Mouse (Mus musculus): ENCODE data around the gene Sparcl1.

The Sparcl1 gene

DNA sequence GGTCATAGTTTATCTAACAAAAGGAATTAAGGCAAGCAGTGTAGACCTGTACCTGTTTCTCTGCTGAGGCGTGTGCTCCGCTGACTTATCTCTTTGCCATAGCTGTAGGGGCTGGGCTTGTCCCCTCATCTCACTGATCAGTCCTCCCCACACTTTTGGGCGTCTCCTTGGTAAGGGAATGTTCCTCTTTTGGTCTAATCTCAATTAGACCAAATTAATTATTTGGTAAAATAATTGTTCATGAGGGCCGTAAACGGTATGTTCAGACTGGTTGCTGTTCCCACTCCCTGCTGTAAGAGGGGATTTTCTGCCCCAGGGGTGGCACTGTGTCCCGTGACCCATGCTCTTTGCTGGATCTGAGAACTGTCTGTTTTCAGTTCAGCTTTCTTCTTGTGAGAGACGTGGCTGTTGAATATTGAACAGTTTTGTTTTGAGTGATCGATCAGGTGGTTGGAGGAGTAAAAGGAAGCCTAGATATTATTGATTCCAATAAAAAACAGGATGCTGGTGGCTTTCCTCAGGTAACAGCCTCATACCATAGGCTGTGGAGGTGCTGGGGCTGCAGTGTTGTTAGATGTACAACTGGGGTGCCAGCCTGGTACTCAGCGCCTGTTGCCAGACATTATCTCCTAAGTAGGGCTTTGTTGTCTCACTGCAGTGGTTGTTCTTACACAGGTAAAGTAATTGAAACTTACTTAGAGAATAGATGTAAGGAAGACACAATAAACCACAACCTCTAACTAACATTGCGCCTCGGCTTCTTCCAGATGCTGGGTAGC is 50.6 kb downstream of the Sparcl1 start:
- WGBS = 88% methylated on average over 11 of the region's 11 CpGs

- whole genome bisulfite sequencing = 83% methylated on average over 13 of the region's 13 CpGs
These were observed 51.4 kb downstream of the Sparcl1 start for GRCm38 (mm10) chr5:104061936-104062772.

DNA sequence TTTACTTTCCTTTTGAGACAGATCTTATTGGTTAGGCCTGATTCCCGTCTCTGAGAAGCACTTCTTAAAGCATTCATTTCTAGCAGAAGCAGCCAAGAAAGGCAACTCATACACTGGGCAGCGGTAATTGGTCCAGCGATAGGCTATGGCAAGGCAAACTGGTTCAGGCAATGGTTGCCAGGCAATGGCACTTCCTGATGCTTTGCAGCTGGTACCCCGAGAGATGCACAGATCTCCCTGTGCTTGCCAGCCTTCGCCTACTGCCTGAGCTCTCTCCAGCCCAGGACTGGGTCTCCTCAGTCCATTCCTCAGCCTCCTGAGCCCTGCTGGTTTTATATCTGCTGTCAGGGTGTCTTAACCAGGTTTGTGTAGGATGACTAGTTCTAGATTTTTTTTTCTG is 53.1 kb downstream of the Sparcl1 start:
- WGBS = 66% methylated on average over 5 of the region's 5 CpGs

DNA sequence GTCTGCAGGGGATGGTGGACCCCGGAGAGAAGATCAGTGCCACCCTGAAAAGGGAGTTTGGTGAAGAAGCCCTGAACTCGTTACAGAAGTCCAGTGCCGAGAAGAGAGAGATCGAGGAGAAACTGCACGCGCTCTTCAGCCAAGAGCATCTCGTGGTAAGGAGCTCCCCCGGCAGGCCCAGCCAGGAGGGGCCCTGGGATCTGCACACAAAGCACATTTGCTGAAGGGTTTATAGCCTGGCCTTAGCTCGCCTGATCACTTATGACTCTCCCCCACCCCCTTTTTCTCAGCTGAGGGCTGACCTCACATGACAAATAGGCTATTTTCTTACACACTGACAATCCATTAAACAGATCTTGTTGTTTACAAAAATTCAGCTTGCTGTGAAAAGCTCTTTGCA is 53.9 kb downstream of the Sparcl1 start:
- WGBS = 58% methylated on average over 9 of the region's 9 CpGs

DNA sequence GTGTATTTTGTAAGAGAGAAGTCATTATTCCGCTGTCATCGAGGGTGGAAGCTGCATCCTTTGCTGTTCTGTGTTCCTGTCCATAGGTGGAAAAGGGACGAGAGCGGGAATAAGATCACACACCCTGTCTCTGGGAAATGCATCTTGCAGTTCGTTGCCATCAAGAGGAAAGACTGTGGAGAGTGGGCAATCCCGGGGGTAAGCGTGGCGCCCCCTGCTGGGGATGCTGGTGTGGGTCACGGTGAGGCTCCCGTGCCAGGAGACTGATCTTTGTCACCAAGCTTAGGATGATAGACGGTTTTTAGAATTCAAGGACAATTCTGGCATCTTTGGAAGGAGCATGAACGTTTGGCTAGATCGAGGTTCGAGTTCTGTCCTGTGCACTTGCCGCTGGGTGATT is 55.5 kb downstream of the Sparcl1 start:
- 60% methylated on average over 15 of the region's 15 CpGs for WGBS

DNA sequence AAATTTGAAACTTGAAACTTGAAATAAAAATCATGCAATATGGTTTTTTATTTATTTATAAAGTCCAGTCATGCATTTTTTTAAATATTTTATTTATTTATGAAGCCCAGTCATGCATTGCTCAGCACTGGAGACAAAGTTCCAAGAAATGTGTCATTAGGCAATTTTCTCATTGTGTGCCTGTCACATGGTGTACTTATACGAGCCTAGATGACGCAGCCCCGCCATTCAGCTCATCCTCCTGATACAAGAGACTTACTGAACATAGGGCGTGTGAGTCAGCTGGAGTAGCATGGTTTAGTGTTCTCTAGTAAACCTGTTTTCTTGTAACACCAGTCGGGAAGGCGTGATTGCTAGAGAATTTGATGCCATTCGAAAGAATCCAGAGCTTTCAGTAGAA is 57.2 kb downstream of the Sparcl1 start:
- 92% methylated on average over 7 of the region's 7 CpGs for WGBS

GRCm38 (mm10) chr5:104055816-104056215 is 57.7 kb downstream of the Sparcl1 start:
- 87% methylated on average over 4 of the region's 4 CpGs for WGBS

DNA sequence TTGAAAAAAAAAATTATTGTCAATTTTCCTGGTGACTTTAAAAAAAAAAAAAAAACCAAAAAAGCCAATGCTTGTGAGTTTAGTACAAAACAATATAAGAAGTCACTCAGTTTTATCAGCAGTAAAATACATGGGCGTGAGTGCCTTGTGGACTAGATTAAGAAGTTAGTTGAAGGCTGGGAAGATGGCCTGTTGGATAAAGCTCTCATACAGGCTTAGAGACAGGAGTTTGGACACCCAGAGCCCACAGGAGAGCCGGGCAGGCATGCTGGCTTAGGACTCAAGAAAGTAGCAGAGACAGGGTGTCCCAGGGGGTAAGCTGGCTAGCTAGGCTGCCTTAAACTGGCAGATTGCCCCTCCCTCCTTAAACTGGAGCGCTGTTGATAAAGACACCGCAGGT is 58.6 kb downstream of the Sparcl1 start:
- 97% methylated on average over 4 of the region's 4 CpGs for WGBS

DNA sequence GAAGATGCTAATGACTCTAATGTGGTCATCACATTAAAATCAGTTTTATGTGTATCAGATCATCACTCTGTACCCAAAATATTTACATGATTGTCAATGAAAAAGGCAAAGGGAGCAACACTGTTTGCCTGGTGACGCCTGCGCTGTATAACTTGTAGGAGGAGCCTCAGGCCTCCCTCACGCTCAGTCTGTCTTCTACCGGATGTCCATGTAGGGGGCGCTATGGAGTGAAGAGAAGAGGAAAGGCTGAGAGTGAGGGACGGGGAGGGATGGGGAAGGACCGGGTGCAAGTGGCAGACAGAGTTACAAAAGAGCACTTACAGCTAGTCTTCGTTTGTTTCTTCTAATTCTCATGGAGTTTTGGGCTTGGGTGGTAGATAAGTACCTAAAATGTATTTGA is 60.6 kb downstream of the Sparcl1 start:
- 61% methylated on average over 8 of the region's 8 CpGs for WGBS

DNA sequence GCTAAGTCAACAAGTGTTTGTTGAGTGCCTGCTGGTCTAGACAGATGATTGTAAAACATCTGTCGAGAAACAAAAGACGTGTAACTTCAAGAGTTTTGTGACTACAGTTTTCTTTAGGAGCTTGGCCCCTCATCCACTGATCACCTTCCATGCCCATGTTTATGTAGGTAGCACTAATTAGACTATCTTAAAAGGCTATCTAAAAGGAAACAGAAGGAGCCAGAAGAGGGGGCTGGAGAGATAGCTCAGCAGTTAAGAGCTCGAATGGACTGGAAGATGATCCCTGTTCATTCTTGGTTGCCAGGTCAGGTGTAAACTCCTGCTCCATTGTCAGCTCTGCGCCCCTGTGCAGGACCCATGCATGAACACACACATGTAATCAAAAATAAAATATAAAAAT is 65.4 kb downstream of the Sparcl1 start:
- 44% methylated on average over 4 of the region's 4 CpGs for WGBS

GRCm38 (mm10) chr5:104047200-104048105 is 66.1 kb downstream of the Sparcl1 start:
- 3% methylated on average over 19 of the region's 19 CpGs for WGBS

DNA sequence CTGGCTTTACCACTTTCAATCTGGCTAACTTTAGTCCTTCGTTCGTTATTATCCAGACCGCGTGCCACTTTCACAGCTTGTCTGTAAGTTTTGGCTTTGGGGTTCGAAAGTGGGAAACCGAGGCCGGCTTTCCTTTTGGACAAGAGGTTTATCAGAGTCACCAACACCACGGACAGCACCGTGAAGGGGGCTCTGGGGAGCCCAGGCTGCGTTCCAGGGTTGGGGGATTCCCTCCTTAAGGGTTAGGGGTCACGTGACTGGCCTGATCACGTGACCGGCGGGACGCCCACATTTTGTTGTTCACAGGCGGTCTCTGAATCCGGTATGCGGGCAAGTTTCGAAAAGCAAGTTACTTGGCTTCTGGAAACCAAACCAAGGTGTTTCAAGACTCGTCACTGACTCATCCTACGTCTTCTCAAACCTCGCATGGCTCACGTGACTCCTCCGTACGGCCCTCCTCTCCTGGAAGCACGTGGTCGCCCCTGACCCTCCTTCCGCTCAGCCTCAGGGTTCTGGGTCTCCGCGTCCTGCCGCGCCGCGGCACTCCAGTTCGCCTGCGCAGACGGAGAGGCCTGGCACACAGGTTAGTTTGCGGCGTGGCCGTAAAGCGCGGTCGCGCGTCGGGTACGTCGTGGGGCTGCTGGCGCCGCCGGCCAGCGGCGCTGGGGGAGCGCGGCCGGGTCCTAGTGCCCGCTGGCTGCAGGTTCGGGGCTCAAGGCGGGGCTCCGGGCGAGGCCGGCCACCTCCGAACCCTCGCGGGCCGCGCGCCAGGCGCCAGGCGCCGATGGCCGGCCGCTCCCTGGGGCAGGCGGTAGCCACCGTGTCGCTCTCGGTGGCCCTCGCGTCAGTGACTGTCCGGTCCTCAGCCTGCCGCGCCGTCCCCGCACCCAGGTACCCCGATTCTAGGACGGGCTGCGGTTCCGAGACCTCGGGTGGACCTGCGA is 67.0 kb downstream of the Sparcl1 start, which contains the start of gene Nudt9:
TSS of gene Nudt9 (plus strand) at position 51 of the 944 bp plus-strand sequence.
- 3% methylated on average over 87 of the region's 90 CpGs for WGBS

DNA sequence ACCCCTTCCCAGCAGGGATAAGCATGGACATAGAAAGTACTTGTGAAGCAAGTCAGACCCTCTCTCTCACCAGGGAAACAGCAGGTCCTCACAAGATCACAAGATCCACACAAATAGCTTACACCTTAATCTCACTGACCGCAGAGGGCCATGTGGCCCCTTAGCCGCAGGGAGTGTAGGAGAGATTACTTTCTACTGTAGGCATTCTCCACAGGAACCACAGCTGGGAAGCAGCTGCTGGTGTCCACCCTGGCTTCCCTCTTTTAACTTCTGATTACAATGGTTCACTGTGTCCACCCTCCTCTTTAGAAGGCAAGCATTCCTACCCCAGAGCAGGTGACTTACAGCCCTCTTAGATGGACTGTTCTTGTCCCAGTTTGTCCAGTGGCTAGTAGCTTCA is 69.8 kb downstream of the Sparcl1 start:
- WGBS = 56% methylated on average over 2 of the region's 2 CpGs

GRCm38 (mm10) chr5:104042906-104043305 is 70.6 kb downstream of the Sparcl1 start:
- 75% methylated on average over 2 of the region's 2 CpGs for WGBS

- 71% methylated on average over 6 of the region's 6 CpGs for WGBS
These were observed 74.2 kb downstream of the Sparcl1 start for GRCm38 (mm10) chr5:104039154-104039932.

- WGBS = 97% methylated on average over 1 of the region's 1 CpGs
These were observed 76.8 kb downstream of the Sparcl1 start for GRCm38 (mm10) chr5:104036686-104037085.

- WGBS = 62% methylated on average over 1 of the region's 1 CpGs
These were observed 77.7 kb downstream of the Sparcl1 start for GRCm38 (mm10) chr5:104035824-104036223.

GRCm38 (mm10) chr5:104032434-104033097 is 81.0 kb downstream of the Sparcl1 start:
- 83% methylated on average over 2 of the region's 2 CpGs for WGBS
